Mouse (Mus musculus): ENCODE data around the gene Gm4792. TPM values are rescaled to one million over a fixed set of nuclear protein-coding genes. Genes with fewer than 3 reads are reported as not detected.

The Gm4792 gene
- polyA plus RNA-seq (2021; fragmentation: Nextera tagmentation) = not detected in 2 replicates
- long read RNA-seq, experiment 1 = 0 reads
- long read RNA-seq, experiment 2 = 0 reads

DNA sequence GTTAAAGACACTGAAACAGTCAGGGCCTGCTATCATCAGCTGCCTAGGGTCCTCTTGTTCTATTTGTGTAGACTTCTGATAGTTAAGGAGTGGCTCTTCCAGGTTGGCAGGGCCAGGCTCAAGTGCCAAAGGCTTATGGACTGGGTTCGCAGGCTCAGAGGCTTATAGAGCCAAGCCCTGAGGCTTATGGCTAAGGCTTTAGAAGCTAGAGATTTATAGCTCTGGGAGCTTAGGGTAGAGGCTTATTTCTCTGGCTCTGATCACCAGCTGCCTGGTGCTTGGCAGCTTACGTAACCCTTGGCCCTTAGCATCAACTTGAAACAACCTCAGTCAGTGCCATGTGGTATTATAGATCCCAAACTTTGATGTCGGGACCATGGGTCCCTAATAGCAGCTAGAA is at the start of gene Gm4792:
Gm4792 (minus strand) TSS at position 233 of the 400 bp plus-strand sequence.

DNA sequence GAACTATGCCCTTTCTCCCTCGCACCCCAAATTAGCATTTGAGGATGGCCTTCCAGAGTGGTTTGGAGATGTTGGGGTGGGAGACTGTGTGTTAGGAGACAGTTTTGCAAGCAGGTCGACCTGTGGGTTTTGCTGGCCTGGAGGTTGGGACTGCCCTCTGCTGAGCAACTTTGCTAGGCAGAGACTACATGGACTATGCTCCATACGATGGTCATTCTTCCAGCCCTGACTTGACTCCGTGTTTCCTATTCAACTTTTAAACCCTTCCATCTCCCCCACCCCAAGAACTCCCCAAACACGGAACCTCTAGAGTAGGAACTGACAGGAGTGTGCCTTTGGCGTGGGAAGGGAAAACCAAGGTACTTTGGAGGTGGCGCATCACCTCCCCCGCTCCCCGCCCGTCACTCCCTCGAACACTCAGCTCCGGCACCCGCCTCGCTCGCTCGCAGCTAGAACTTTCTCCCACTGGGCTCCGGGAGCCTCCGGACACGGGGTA is 13.1 kb upstream of the Gm4792 start, which contains the start of gene Tmcc3:
Tmcc3 (plus strand) TSS at position 439 of the 496 bp plus-strand sequence.

Other genes with a start within 250 kb of the Gm4792 start
- gene Nr2c1, start 150.7 kb downstream of the Gm4792 start, polyA plus RNA-seq (2021; fragmentation: Nextera tagmentation) = 2.5 and 2.8 TPM in 2 replicates
- 909 and 952 TPM in 2 replicates for gene Ndufa12, start 100.0 kb downstream of the Gm4792 start, polyA plus RNA-seq (2021; fragmentation: Nextera tagmentation)
- gene Tmcc3, start 13.2 kb upstream of the Gm4792 start, polyA plus RNA-seq (2021; fragmentation: Nextera tagmentation) = 11.2 and 14.2 TPM in 2 replicates

Measured in left cerebral cortex, adult 6 months (tissue).